Mouse (Mus musculus) adrenal gland, postnatal 10 days (tissue): ENCODE measurements at regions not wholly inside any gene's neighbourhood (a gene's known extent, or its start where the extent isn't known, plus 50 kb on each side); places are given as distances from the start of the nearest gene placed in this dataset.
A peak's percentile ranks its signal among the peaks of the same experiment; 100 is the strongest.

Experiments used
- DNase-seq: peaks from one replicate; pipeline ENCODE4 v3.0.0; 2021; ENCODE audit warnings: mixed read lengths

- no peak for DNase-seq
Measured at GRCm38 (mm10) chr11:86881710-86882109, 74.2 kb upstream of the Dhx40 start.

GRCm38 (mm10) chr11:86879356-86879905 is 71.9 kb upstream of the Dhx40 start:
- DNase-seq: peak; percentile 59

GRCm38 (mm10) chr11:86878327-86879065 is 71.0 kb upstream of the Dhx40 start:
- DNase-seq: peak; percentile 60

- DNase-seq: peak; percentile 62
Measured at GRCm38 (mm10) chr11:86876509-86876908, 69.0 kb upstream of the Dhx40 start.

GRCm38 (mm10) chr11:86875738-86876137 is 68.2 kb upstream of the Dhx40 start:
- DNase-seq: no peak

GRCm38 (mm10) chr11:86874666-86875295 is 67.2 kb upstream of the Dhx40 start:
- no peak for DNase-seq

- DNase-seq: no peak
Measured at GRCm38 (mm10) chr11:86873406-86873700, 65.8 kb upstream of the Dhx40 start.

GRCm38 (mm10) chr11:86872537-86873405 is 65.2 kb upstream of the Dhx40 start:
- DNase-seq: no peak

GRCm38 (mm10) chr11:86871782-86872181 is 64.2 kb upstream of the Dhx40 start:
- no peak for DNase-seq

- DNase-seq: no peak
Measured at GRCm38 (mm10) chr11:86870486-86871165, 63.1 kb upstream of the Dhx40 start.

- DNase-seq: no peak
Measured at GRCm38 (mm10) chr11:86866931-86867330, 59.4 kb upstream of the Dhx40 start.

- DNase-seq: peak; percentile 20
Measured at GRCm38 (mm10) chr11:86859864-86860528, 52.5 kb upstream of the Dhx40 start.

- no peak for DNase-seq
Measured at GRCm38 (mm10) chr11:86859236-86859817, 51.8 kb upstream of the Dhx40 start.

GRCm38 (mm10) chr11:86858211-86858610 is 50.7 kb upstream of the Dhx40 start:
- DNase-seq: no peak
